Mouse (Mus musculus) hindbrain, embryonic 16.5 days (tissue): ENCODE data around the gene Iqcc. TPM values are rescaled to one million over a fixed set of nuclear protein-coding genes. Genes with fewer than 3 reads are reported as not detected.

ENCODE experiments used
- ATAC-seq: fragments of 200-750 bp; cut with Nextera tagmentation; 2 replicates; pipeline ENCODE4 v1.8.0; 2017; ENCODE audit warnings: moderate TSS enrichment, moderate library complexity
- H3K27ac ChIP-seq: fragments of 300-500 bp; sonication (generic); 2 replicates; pipeline ENCODE4 v1.5.1; 2014; ENCODE audit warnings: low read depth, mild to moderate bottlenecking, control low read depth, low read length, moderate library complexity
- H3K27me3 ChIP-seq: fragments of 300-500 bp; sonication (generic); replicated peaks from 2 replicates; pipeline ENCODE4 v1.6.1; 2014; ENCODE audit warnings: low read length; ENCODE audit not compliant: control insufficient read depth, insufficient read depth
- H3K36me3 ChIP-seq: fragments of 300-500 bp; sonication (generic); 2 replicates; pipeline ENCODE4 v1.6.1; 2014; ENCODE audit warnings: mild to moderate bottlenecking, low read length, moderate library complexity, mixed read lengths; ENCODE audit not compliant: control insufficient read depth, insufficient read depth
- H3K4me1 ChIP-seq: fragments of 300-500 bp; sonication (generic); 2 replicates; pipeline ENCODE4 v1.6.1; 2014; ENCODE audit warnings: low read depth, low read length; ENCODE audit not compliant: control insufficient read depth, insufficient read depth
- H3K4me2 ChIP-seq: fragments of 300-500 bp; sonication (generic); 2 replicates; pipeline ENCODE4 v1.6.1; 2014; ENCODE audit warnings: mild to moderate bottlenecking, low read length, control low read depth, moderate library complexity
- H3K4me3 ChIP-seq: fragments of 300-500 bp; sonication (generic); 2 replicates; pipeline ENCODE4 v1.5.1; 2014; ENCODE audit warnings: mild to moderate bottlenecking, low read length, control low read depth, moderate library complexity
- H3K9ac ChIP-seq: fragments of 300-500 bp; sonication (generic); 2 replicates; pipeline ENCODE4 v1.6.1; 2014; ENCODE audit warnings: low read depth, mild to moderate bottlenecking, control low read depth, low read length, moderate library complexity
- H3K9me3 ChIP-seq: fragments of 300-500 bp; sonication (generic); 2 replicates; pipeline ENCODE4 v1.6.1; 2014; ENCODE audit warnings: mild to moderate bottlenecking, low read length, moderate library complexity; ENCODE audit not compliant: control insufficient read depth
- WGBS: fragments of 180-500 bp; shearing (Covaris S2); extraction: QIAGEN DNeasy Blood & Tissue Kit; methylation state at CpG from one replicate; pipeline ENCODE4 v1.1.7; 2014; 5-methylcytosine and 5-hydroxymethylcytosine counted together
- polyA plus RNA-seq: library from polyadenylated mRNA; unstranded; fragments of >200 nt; fragmentation: Nextera tagmentation; extraction: Ambion mirVana; gene quantifications from 2 replicates; pipeline ENCODE4 v1.2.1, GENCODE M21; 2015

Gene Iqcc
- polyA plus RNA-seq, 1 experiment from 2014 or later = 27.6 TPM

DNA sequence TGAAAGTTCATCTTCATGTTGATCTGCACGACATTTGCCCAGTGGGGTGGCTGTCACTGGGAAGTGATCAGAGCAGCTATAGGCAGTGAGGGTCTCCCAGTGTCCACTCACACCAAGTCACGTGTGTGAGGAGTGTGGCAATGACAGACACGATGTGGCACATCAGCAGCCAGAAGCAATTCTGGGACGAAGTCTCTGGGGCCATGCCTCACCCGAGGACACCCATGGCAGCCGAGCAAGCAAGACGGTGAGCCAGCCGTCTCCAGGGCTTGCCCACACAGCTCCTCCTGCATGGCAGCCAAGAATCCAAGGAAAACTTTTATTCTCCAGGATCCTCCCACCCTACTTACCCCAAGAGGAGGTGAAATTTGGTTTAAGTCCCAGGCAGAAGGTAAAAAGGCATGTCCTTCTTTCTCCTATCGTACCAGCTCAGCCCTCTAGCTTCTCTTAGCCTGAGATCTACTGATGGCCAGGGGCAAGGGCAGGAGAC is 3.1 kb downstream of the Iqcc start:
- Histone ChIP-seq H3K4me2 (no peak overlapping the region), H3K9me3 (no peaks in the 10 kb centered on the region), H3K9ac (no peak overlapping the region), H3K27me3 (no peaks in the 10 kb centered on the region), H3K36me3 (peaks cover 4% of the 10 kb centered on the region; the same call in 1 of the 2 replicates), H3K4me1 (peaks cover 8% of the 10 kb centered on the region), H3K27ac (no peak overlapping the region), H3K4me3 (no peak overlapping the region)
- WGBS = 82% methylated on average over 9 of the region's 9 CpGs
- no peak for ATAC-seq

DNA sequence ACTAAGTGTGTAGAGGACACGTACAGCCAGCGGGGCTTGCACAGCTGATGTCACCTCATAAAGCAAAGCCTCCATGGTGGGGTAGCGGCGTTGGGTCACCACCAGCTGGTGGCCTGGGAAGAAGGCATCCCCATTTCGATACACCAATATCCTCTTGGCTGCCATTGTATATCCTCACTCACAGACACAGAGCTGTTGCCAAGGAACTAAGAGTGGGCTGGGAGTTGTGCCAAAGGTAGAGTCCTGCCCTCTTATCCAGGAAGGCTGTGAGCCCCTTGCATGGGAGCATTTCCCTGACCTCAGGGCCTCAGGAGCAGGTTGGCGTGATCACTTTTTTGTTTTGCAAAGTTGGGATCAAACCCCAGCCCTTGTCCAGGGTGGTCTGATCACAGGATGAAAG is 4.8 kb downstream of the Iqcc start, which contains the start of gene Dcdc2b:
Gene Dcdc2b (minus strand): TSS at position 165 of the 400 bp plus-strand sequence.
- no peak for ATAC-seq
- whole genome bisulfite sequencing = 59% methylated on average over 6 of the region's 6 CpGs
- H3K9ac ChIP-seq = no peak within 1 kb of the TSS
- no peak within 1 kb of the TSS for H3K4me2 ChIP-seq
- H3K27ac ChIP-seq = 0 out of 2 replicates have a peak within 1 kb of the TSS, but pooled peaks have one; percentile 29
- H3K27me3 ChIP-seq = no peaks in the 10 kb centered on the region
- no peaks in the 10 kb centered on the region for H3K9me3 ChIP-seq
- no peak within 1 kb of the TSS for H3K4me3 ChIP-seq
- H3K36me3 ChIP-seq = peaks cover 4% of the 10 kb centered on the region; the same call in 1 of the 2 replicates
- H3K4me1 ChIP-seq = peaks cover 6% of the 10 kb centered on the region

DNA sequence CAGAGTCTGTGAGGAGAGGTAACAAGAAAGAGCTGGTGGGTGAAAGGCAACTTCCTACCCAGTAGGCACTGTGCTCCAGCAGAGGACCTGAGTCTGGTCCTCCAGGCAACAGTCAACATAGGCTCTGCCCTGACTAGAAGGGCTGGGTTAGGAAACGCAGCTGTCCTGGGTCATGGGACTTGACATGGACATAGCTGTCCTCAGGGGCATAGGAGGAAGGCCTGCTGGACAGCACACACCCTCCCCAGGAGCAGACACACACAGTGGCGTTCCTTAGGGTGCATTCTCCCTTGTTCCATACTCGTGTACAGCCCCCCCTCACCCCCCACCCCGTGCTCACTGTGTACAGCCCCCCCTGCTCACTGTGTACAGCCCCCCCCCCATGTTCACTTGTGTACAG is 8.4 kb downstream of the Iqcc start:
- no peak overlapping the region for H3K27ac ChIP-seq
- WGBS = 75% methylated on average over 4 of the region's 4 CpGs
- no peaks in the 10 kb centered on the region; the same call in 1 of the 2 replicates for H3K4me1 ChIP-seq
- no peak overlapping the region for H3K4me2 ChIP-seq
- H3K4me3 ChIP-seq = no peak overlapping the region
- H3K36me3 ChIP-seq = peaks cover 15% of the 10 kb centered on the region
- ATAC-seq = no peak
- H3K9me3 ChIP-seq = no peaks in the 10 kb centered on the region
- no peak overlapping the region for H3K9ac ChIP-seq
- no peaks in the 10 kb centered on the region for H3K27me3 ChIP-seq

DNA sequence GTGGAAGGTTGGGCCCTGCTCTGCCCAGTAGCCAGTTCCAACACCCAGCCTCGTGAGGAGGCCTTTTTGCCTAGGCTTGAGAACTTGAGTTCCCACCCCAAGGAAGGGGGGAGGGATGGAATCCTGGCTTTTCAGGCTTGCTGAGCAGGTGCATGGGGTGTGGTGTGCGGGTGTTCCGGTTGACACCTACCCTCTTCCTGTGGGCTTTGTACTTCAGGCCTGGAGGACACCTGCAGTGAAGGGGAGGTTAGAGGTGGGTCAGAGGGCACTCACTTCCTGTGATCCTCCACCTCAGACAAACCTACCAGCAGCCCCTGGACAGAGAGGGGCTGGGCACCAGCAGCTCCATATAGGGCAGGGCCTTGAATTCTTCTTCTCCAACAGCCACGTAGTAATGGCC is 8.9 kb downstream of the Iqcc start:
- no peak overlapping the region for H3K27ac ChIP-seq
- no peak overlapping the region for H3K9ac ChIP-seq
- no peaks in the 10 kb centered on the region for H3K9me3 ChIP-seq
- peaks cover 15% of the 10 kb centered on the region for H3K36me3 ChIP-seq
- H3K4me2 ChIP-seq = no peak overlapping the region
- no peaks in the 10 kb centered on the region for H3K27me3 ChIP-seq
- no peak for ATAC-seq
- no peaks in the 10 kb centered on the region; the same call in 1 of the 2 replicates for H3K4me1 ChIP-seq
- H3K4me3 ChIP-seq = no peak overlapping the region
- 77% methylated on average over 4 of the region's 4 CpGs for WGBS

DNA sequence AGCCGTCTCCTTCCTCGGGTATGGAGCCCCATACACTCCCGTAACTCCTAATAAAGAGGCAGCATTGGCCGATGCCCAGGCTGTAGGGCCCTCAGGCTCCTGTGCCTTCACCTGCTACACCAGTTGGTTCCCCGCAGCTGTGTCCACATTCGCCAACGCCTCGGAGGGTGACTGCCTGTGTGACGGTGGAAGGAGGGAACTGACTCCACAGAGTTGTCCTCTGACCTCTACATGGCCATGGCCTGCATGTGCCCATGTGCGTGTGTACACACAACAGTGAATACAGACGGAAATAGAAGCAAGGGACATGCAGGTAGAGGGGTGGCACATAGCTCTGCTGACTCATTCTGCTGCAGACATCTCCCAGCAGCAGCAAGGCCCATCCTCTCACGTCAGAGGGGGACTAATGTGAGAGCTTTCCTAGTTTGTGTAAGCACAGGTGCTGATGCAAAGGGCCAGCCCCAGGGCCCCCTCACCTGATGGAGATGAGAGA is 9.7 kb downstream of the Iqcc start:
- peak overlapping the region; percentile 20; the same call in 1 of the 2 replicates for H3K9ac ChIP-seq
- H3K4me2 ChIP-seq = no peak overlapping the region
- no peaks in the 10 kb centered on the region for H3K27me3 ChIP-seq
- peaks cover 22% of the 10 kb centered on the region for H3K36me3 ChIP-seq
- no peak overlapping the region for H3K27ac ChIP-seq
- no peaks in the 10 kb centered on the region; the same call in 1 of the 2 replicates for H3K4me1 ChIP-seq
- H3K9me3 ChIP-seq = no peaks in the 10 kb centered on the region
- peak; percentile 28; the same call in 1 of the 2 replicates for ATAC-seq
- WGBS = 83% methylated on average over 12 of the region's 12 CpGs
- H3K4me3 ChIP-seq = no peak overlapping the region

DNA sequence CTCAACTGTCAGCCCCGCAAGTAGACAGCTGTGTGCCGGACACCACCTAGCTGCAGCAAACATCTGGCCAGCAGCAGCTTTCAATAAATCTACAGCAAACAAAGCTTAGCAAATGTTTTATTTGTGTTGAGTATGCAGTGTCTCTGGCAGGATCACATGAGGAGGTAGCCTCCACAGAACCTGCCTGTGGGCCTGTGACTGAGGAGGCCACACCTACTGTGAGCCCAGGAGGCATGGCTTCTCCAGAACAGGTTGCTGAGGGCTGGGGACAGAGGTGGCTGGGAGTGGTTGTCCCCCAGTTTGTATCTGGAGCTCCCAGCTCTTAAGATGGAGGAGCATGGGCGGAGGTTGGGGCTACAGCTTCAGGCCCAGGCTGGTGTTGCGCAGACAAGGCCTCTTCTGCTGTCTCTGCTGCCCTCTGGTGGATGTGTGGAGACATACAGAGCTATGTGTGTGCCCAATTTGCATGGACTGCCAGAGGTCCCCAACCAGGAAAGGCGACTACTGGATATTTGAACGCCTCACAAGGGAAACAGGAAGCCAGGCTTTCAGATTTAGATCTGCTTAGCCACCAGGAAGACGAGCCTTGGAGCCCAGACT is 10.4 kb downstream of the Iqcc start:
- Histone ChIP-seq H3K27me3 (no peaks in the 10 kb centered on the region), H3K4me1 (no peaks in the 10 kb centered on the region; the same call in 1 of the 2 replicates), H3K9me3 (no peaks in the 10 kb centered on the region), H3K4me3 (no peak overlapping the region), H3K27ac (no peak overlapping the region; the same call in 1 of the 2 replicates), H3K36me3 (peaks cover 29% of the 10 kb centered on the region), H3K9ac (peak overlapping the region; percentile 53), H3K4me2 (no peak overlapping the region)
- 36% methylated on average over 7 of the region's 7 CpGs for WGBS
- ATAC-seq = peak; percentile 89

DNA sequence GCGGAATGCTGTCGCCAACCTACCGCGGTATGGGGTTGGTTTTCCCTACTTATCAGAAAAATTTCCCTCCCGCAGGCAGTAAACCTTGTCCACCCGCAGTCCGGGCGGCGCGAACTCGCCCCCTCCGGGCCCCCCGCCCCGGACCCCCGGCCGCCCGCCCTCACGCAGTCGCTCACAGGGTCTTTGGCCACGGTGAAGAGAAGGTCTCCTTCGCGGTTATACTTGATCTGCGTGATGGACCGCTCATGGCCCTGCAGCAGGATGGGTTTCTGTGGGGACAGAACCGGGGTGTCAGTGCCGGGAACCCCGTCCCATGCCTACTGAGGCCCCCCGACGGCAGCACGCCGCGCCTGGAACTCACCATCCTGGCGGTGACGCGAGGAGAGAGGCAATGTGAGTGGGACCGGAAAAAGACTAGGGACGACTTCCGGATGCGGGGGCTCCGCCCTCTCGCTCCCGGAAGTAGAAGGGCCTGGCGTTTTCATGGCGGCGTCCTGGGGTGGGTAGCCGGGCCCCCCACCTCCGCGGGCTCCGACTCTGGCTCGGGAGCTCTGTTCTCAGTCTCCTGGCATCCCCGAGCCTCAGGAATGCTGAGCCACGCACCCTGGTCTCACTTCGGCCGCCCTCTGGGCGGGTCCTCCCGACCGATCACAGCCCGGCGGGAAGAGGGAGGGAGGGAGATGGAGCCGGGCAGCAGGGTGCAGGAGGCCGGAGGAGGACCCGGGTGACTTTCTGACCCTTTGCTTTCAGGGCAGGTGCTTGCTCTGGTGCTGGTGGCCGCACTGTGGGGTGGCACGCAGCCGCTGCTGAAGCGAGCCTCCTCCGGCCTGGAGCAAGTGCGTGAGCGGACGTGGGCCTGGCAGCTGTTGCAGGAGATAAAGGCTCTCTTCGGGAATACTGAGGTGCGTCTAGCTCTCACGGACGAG is 18.4 kb downstream of the Iqcc start, which contains the start of the genes Eif3i and Tmem234:
Gene Eif3i (minus strand): TSS at position 416 of the 926 bp plus-strand sequence.
Gene Tmem234 (plus strand): TSS at position 436 of the 926 bp plus-strand sequence.
- Histone ChIP-seq H3K4me1 (peaks cover 17% of the 10 kb centered on the region), H3K9me3 (no peaks in the 10 kb centered on the region), H3K27me3 (no peaks in the 10 kb centered on the region), H3K36me3 (peaks cover 26% of the 10 kb centered on the region), H3K27ac (peak within 1 kb of the TSS; percentile 73), H3K4me2 (peak within 1 kb of the TSS; percentile 70), H3K9ac (peak within 1 kb of the TSS; percentile 79), H3K4me3 (peak within 1 kb of the TSS; percentile 65)
- WGBS = under 1% methylated on average over 73 of the region's 74 CpGs
- peak; percentile 93 for ATAC-seq

DNA sequence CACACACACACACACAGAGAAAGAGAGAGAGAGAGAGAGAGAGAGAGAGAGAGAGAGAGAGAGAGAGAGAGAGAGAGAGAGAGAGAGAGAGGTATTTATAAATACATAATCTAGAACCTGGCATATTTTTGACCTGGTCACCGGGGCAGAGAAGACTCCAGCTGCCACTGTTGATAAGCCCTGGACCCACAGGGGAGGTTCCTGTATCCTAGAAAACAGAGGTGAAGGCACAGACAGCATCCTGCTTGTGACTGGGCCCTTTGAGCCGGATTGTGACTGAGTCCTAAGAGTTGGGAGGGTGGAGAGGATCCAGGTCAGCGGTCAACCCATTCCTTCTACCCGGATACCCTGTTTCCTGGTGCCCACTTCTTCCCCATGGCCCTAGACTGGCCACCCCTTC is 30.0 kb downstream of the Iqcc start:
- Histone ChIP-seq H3K9me3 (no peaks in the 10 kb centered on the region), H3K9ac (no peak overlapping the region), H3K36me3 (peaks cover 25% of the 10 kb centered on the region), H3K27me3 (peaks cover 2% of the 10 kb centered on the region; the same call in 1 of the 2 replicates), H3K4me3 (no peak overlapping the region), H3K4me2 (no peak overlapping the region), H3K4me1 (no peaks in the 10 kb centered on the region; the same call in 1 of the 2 replicates), H3K27ac (no peak overlapping the region)
- ATAC-seq = no peak
- 83% methylated on average over 4 of the region's 4 CpGs for WGBS
